ENCODE assay signal across 15 mouse cellular contexts in the genomic region with DNA sequence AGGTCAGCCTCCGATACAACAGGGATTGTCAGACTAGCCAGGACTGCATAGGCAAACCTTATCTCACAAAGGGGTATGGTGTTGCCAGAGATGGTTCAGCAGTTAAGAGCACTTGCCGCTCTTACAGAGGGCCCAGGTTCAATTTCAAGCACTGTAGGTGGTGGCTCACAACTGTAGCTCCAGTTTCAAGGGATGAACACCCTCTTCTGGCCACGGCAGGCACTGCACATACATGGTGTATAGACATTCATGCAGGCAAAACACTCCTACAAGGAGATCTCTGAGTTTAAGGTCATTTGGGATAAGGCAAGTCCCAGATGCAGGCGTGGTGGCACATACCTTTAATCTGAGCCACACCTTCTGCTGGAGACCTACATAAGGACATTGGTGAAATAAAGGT.
DNase-seq lines count a peak whose midpoint lies in the region; ATAC-seq and TF ChIP-seq lines count a peak whose summit lies in the region.
"Had no signal": no experiment of that assay in that cellular context is flagged by ENCODE, and none has a peak within 500 bp of the region (broad histone marks: within the 10 kb centered on the region; RNA-seq: fewer than 3 reads in every experiment).

No protein-coding gene starts in this region.

- TF ChIP-seq CTCF in liver, adult 2 months (IDR thresholded peaks at IDR 0.05; ENCODE audit: low read depth, low read length) = peak; percentile 19; the same call in 1 of the 2 replicates

- no peak for ATAC-seq in CD4-positive, CD25-positive, alpha-beta regulatory T cell, adult 4 months
- ATAC-seq in liver, embryonic 12.5 days = no peak
- ATAC-seq in erythroid progenitor cell, adult 5-6 weeks (replicated peaks; ENCODE audit: low FRiP score, poor library complexity, severe bottlenecking) = 0 out of 2 replicates have a peak, but pooled peaks have one; percentile 46
- no peak for ATAC-seq in forebrain, embryonic 16.5 days

- no peak overlapping the region for H3K9ac ChIP-seq in liver, adult 2 months (ENCODE audit: low read depth, low read length)
- H3K9ac ChIP-seq in liver, embryonic 12.5 days = no peak overlapping the region
- no peak overlapping the region for H3K9ac ChIP-seq in ES-E14 (ENCODE audit: insufficient read depth, low read depth, low read length, poor library complexity, severe bottlenecking)
- no peak overlapping the region for H3K9ac ChIP-seq in forebrain, embryonic 16.5 days (replicated peaks; ENCODE audit: low read depth, low read length)
- H3K9ac ChIP-seq: lung, embryonic 14.5 days had no signal

- no peaks in the 10 kb centered on the region for H3K79me2 ChIP-seq in liver, adult 2 months (ENCODE audit: control insufficient read depth, insufficient read depth, low read length)

- intact Hi-C loops in left cerebral cortex, postnatal 10 days (cut with DNase I) = no loop called here

- H3K27me3 ChIP-seq in liver, adult 2 months (ENCODE audit: control insufficient read depth, insufficient read depth, low read length) = no peaks in the 10 kb centered on the region
- no peaks in the 10 kb centered on the region for H3K27me3 ChIP-seq in liver, embryonic 12.5 days (replicated peaks)
- no peaks in the 10 kb centered on the region for H3K27me3 ChIP-seq in forebrain, embryonic 16.5 days (replicated peaks; ENCODE audit: control insufficient read depth, insufficient read depth, low read length)

- peak; percentile 36 for DNase-seq in CD4-positive, CD25-positive, alpha-beta regulatory T cell, adult 2 months (ENCODE audit: low read depth, low spot score)
- DNase-seq in liver, adult 2 months (ENCODE audit: extremely low read depth, low read depth, low spot score) = no peak
- peak; percentile 51 for DNase-seq in ES-E14 (ENCODE audit: low read depth, low spot score)
- no peak for DNase-seq in left cerebral cortex, postnatal 10 days (ENCODE audit: extremely low spot score in 1 of 2, low spot score in 2 of 2)
- DNase-seq: adrenal gland, postnatal 14 days; kidney, adult 8-10 months; lung, embryonic 14.5 days had no signal

- in situ Hi-C loops in ES-E14 (cut with MboI; ENCODE audit: low sequenced_read_pairs in 2 of 2, unreplicated experiment in 2 of 2) = no loop called here

- no peak for TF ChIP-seq POLR2A in liver, adult 2 months (IDR thresholded peaks at IDR 0.05; ENCODE audit: extremely low read depth, insufficient read depth, low read length)

- H3K4me1 ChIP-seq in liver, adult 2 months (ENCODE audit: control insufficient read depth, insufficient read depth, low read length) = no peaks in the 10 kb centered on the region
- H3K4me1 ChIP-seq in liver, embryonic 12.5 days = peaks cover 13% of the 10 kb centered on the region
- peaks cover 0 to 7% of the 10 kb centered on the region in 2 experiments; a peak in 2 of 4 replicates for H3K4me1 ChIP-seq in ES-E14 (ENCODE audit: control insufficient read depth in 2 of 2, insufficient read depth in 2 of 2, low read length in 2 of 2, poor library complexity in 1 of 2)
- no peaks in the 10 kb centered on the region for H3K4me1 ChIP-seq in forebrain, embryonic 16.5 days (replicated peaks; ENCODE audit: control insufficient read depth, insufficient read depth, low read length)

- WGBS in liver, adult 2 months = 96% methylated on average over 4 of the region's 4 CpGs
- 74% methylated on average over 4 of the region's 4 CpGs for WGBS in liver, embryonic 12.5 days (ENCODE audit: insufficient replicate concordance)
- WGBS in forebrain, embryonic 16.5 days = 95% methylated on average over 4 of the region's 4 CpGs

- H3K27ac ChIP-seq in liver, adult 2 months (replicated peaks; ENCODE audit: insufficient read depth, low read depth, low read length) = no peak overlapping the region
- H3K27ac ChIP-seq in liver, embryonic 12.5 days = no peak overlapping the region
- H3K27ac ChIP-seq in ES-E14 (ENCODE audit: insufficient read depth, low read depth, low read length, poor library complexity, severe bottlenecking) = no peak overlapping the region
- H3K27ac ChIP-seq in forebrain, embryonic 16.5 days (ENCODE audit: low read length) = no peak overlapping the region
- H3K27ac ChIP-seq: heart, embryonic 10.5 days; limb, embryonic 10.5 days had no signal

- no peak overlapping the region for H3K4me2 ChIP-seq in liver, embryonic 12.5 days
- no peak overlapping the region for H3K4me2 ChIP-seq in forebrain, embryonic 16.5 days (ENCODE audit: low read length)
- H3K4me2 ChIP-seq: lung, embryonic 14.5 days; midbrain, embryonic 11.5 days had no signal

- no peaks in the 10 kb centered on the region for H3K36me3 ChIP-seq in liver, adult 2 months (ENCODE audit: control insufficient read depth, insufficient read depth, low read length)
- no peaks in the 10 kb centered on the region for H3K36me3 ChIP-seq in liver, embryonic 12.5 days
- H3K36me3 ChIP-seq in ES-E14 (ENCODE audit: control insufficient read depth, insufficient read depth, low read length, poor library complexity, severe bottlenecking) = peaks cover 11% of the 10 kb centered on the region
- H3K36me3 ChIP-seq in forebrain, embryonic 16.5 days (ENCODE audit: control insufficient read depth, insufficient read depth) = no peaks in the 10 kb centered on the region

- H3K9me3 ChIP-seq in liver, embryonic 12.5 days (replicated peaks) = no peaks in the 10 kb centered on the region
- H3K9me3 ChIP-seq in ES-E14 (ENCODE audit: control insufficient read depth, insufficient read depth, low read depth, low read length) = no peaks in the 10 kb centered on the region
- H3K9me3 ChIP-seq in forebrain, embryonic 16.5 days (ENCODE audit: control insufficient read depth, low read length) = no peaks in the 10 kb centered on the region
- H3K9me3 ChIP-seq: heart, embryonic 10.5 days; limb, embryonic 10.5 days had no signal

- H3K4me3 ChIP-seq in liver, adult 2 months (ENCODE audit: insufficient read depth, low read depth, low read length) = no peak overlapping the region
- no peak overlapping the region for H3K4me3 ChIP-seq in liver, embryonic 12.5 days
- H3K4me3 ChIP-seq in ES-E14 (ENCODE audit: insufficient read depth in 1 of 2, low read depth in 1 of 2, low read length in 2 of 2, poor library complexity in 1 of 2, severe bottlenecking in 1 of 2) = no peak overlapping the region
- H3K4me3 ChIP-seq in forebrain, embryonic 16.5 days (replicated peaks; ENCODE audit: low read length) = no peak overlapping the region
- H3K4me3 ChIP-seq: erythroblast, embryonic 14.5 days; heart, embryonic 10.5 days; limb, embryonic 10.5 days had no signal

TF ChIP-seq in ES-E14, 5 proteins besides CTCF, POLR2A, EP300 and RAD21:
- TF ChIP-seq CHD2 (IDR thresholded peaks at IDR 0.05; ENCODE audit: low read depth, low read length) = no peak
- no peak for TF ChIP-seq ZNF384 (IDR thresholded peaks at IDR 0.05; ENCODE audit: low read depth, low read length)
- no peak for TF ChIP-seq HCFC1 (IDR thresholded peaks at IDR 0.05; ENCODE audit: borderline replicate concordance, insufficient read depth, low read length)
- no peak for TF ChIP-seq MAFK (IDR thresholded peaks at IDR 0.05; ENCODE audit: insufficient read depth, low read depth, low read length)
- TF ChIP-seq ZC3H11A (IDR thresholded peaks at IDR 0.05; ENCODE audit: borderline replicate concordance, low read depth, low read length) = no peak

Comparison
In these comparisons a context has a peak if more than half of its experiments do, and no peak if none do; other contexts are left out.
1. DNase-seq: peak in CD4-positive, CD25-positive, alpha-beta regulatory T cell, adult 2 months (single experiment) and ES-E14 (single experiment); none in liver, adult 2 months (single experiment) and left cerebral cortex, postnatal 10 days (0 of 2).